Mouse (Mus musculus) midbrain, postnatal 0 days (tissue): Measurements from ENCODE around the gene Phf13. TPM values are rescaled to one million over a fixed set of nuclear protein-coding genes. Genes with fewer than 3 reads are reported as not detected.

Experiments
- ATAC-seq: fragments of 200-750 bp; cut with Nextera tagmentation; 2 replicates; pipeline ENCODE4 v1.8.0; 2017; ENCODE audit warnings: moderate number of reproducible peaks, mild to moderate bottlenecking, moderate TSS enrichment, moderate library complexity; ENCODE audit not compliant: low FRiP score
- DNase-seq: peaks from one replicate; pipeline ENCODE4 v3.0.0-alpha.2; 2015; ENCODE audit warnings: low spot score
- H3K27ac ChIP-seq: fragments of 300-500 bp; sonication (generic); 2 replicates; pipeline ENCODE4 v1.5.1; 2014; ENCODE audit warnings: low read depth, mild to moderate bottlenecking, low read length, mixed read lengths
- H3K27me3 ChIP-seq: fragments of 300-500 bp; sonication (generic); 2 replicates; pipeline ENCODE4 v1.6.1; 2014; ENCODE audit warnings: low read length, control low read depth, mixed read lengths; ENCODE audit not compliant: insufficient read depth
- H3K36me3 ChIP-seq: fragments of 300-500 bp; sonication (generic); 2 replicates; pipeline ENCODE4 v1.6.1; 2014; ENCODE audit warnings: low read length, control low read depth, mixed read lengths; ENCODE audit not compliant: insufficient read depth
- H3K4me1 ChIP-seq: fragments of 300-500 bp; sonication (generic); 2 replicates; pipeline ENCODE4 v1.6.1; 2014; ENCODE audit warnings: mild to moderate bottlenecking, control low read depth, antibody characterized with exemption, low read length, mixed read lengths; ENCODE audit not compliant: insufficient read depth
- H3K4me2 ChIP-seq: fragments of 300-500 bp; sonication (generic); 2 replicates; pipeline ENCODE4 v1.6.1; 2014; ENCODE audit warnings: low read depth, mild to moderate bottlenecking, low read length, mixed read lengths; ENCODE audit not compliant: poor library complexity, severe bottlenecking
- H3K4me3 ChIP-seq: fragments of 300-500 bp; sonication (generic); 2 replicates; pipeline ENCODE4 v1.5.1; 2014; ENCODE audit warnings: low read depth, mild to moderate bottlenecking, low read length, moderate library complexity
- H3K9ac ChIP-seq: fragments of 300-500 bp; sonication (generic); replicated peaks from 2 replicates; pipeline ENCODE4 v1.6.1; 2014; ENCODE audit warnings: mild to moderate bottlenecking, low read length, moderate library complexity, mixed read lengths; ENCODE audit not compliant: poor library complexity, severe bottlenecking
- H3K9me3 ChIP-seq: fragments of 300-500 bp; sonication (generic); 2 replicates; pipeline ENCODE4 v1.6.1; 2016; ENCODE audit warnings: low read length, control low read depth
- CTCF ChIP-seq: IDR thresholded peaks from 2 replicates; pipeline ENCODE4 v1.5.1; 2016; ENCODE audit warnings: antibody characterized with exemption, mild to moderate bottlenecking
- WGBS: fragments of 180-500 bp; shearing (Covaris S2); extraction: QIAGEN DNeasy Blood & Tissue Kit; methylation state at CpG from one replicate; pipeline ENCODE4 v1.1.7; 2014; 5-methylcytosine and 5-hydroxymethylcytosine counted together
- polyA plus RNA-seq: library from polyadenylated mRNA; unstranded; fragments of >200 nt; fragmentation: Nextera tagmentation; extraction: Ambion mirVana; gene quantifications from 2 replicates; pipeline ENCODE4 v1.2.1, GENCODE M21; 2015
- total RNA-seq: library from RNA; depleted of rRNA; stranded (reverse); fragments of >200 nt; gene quantifications from 2 replicates; pipeline ENCODE4 v1.2.3, GENCODE M21; 2014

The Phf13 gene
- total and polyA plus RNA-seq, 2 experiments from 2014 or later: 16.6 to 18.3 TPM

DNA sequence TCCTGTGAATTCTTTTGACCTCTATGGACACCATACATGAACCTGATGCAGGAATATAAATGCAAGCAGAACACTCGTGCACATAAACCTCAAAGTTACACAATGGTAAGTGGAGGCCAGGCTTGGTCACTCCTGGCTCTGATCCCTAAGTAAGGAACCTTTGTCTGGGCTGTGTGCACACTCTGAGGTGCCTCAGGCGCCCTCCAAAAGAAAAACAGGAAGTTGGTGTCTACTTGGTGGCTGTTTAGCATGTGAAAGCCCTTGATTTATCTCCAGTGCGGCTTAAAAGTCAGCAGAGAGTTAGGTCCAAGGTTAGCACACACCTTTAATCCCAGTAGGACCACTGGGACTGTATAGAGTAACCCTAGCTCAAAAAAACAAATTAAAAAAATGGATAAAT is 3.4 kb upstream of the Phf13 start:
- Histone ChIP-seq H3K27ac (no peak overlapping the region), H3K9ac (no peak overlapping the region), H3K4me2 (no peak overlapping the region), H3K4me1 (0 out of 2 replicates have a peak, but pooled peaks cover 6% of the 10 kb centered on the region), H3K9me3 (no peaks in the 10 kb centered on the region), H3K36me3 (no peaks in the 10 kb centered on the region), H3K27me3 (no peaks in the 10 kb centered on the region), H3K4me3 (no peak overlapping the region)
- ATAC-seq (no peak), DNase-seq (no peak)
- 71% methylated on average over 3 of the region's 3 CpGs for WGBS
- no peak for TF ChIP-seq CTCF

GRCm38 (mm10) chr4:151997701-151998100 is 1.6 kb upstream of the Phf13 start:
- ATAC-seq (no peak), DNase-seq (no peak)
- Histone ChIP-seq H3K27ac (no peak overlapping the region), H3K9me3 (no peaks in the 10 kb centered on the region), H3K4me1 (peaks cover 10% of the 10 kb centered on the region; the same call in 1 of the 2 replicates), H3K4me3 (no peak overlapping the region), H3K4me2 (no peak overlapping the region), H3K27me3 (no peaks in the 10 kb centered on the region), H3K36me3 (no peaks in the 10 kb centered on the region), H3K9ac (no peak overlapping the region)
- WGBS: 69% methylated on average over 3 of the region's 3 CpGs
- TF ChIP-seq CTCF: no peak

DNA sequence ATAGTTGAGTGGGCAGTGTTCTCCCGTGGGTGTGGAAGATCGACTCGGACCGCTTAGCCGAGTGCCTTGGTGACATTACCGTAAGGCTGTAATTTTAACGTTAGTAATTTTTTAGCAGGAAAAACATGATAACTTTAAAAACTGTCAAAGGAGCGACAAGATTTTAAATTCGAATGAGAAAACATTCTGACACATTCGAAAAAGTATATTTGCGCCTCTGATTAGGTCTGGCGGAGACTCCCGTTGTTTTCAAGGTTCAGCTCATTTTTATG is 829 bp upstream of the Phf13 start:
- Histone ChIP-seq H3K9ac (peak overlapping the region; percentile 71), H3K36me3 (peaks cover 7% of the 10 kb centered on the region), H3K27me3 (no peaks in the 10 kb centered on the region), H3K9me3 (no peaks in the 10 kb centered on the region), H3K4me2 (peak overlapping the region; percentile 55), H3K4me3 (peak overlapping the region; percentile 97), H3K27ac (peak overlapping the region; percentile 77), H3K4me1 (peaks cover 10% of the 10 kb centered on the region; the same call in 1 of the 2 replicates)
- DNase-seq (no peak), ATAC-seq (no peak)
- 3% methylated on average over 13 of the region's 13 CpGs for WGBS
- no peak for TF ChIP-seq CTCF

- H3K4me2 ChIP-seq: peak overlapping the region; percentile 97
- WGBS: 2% methylated on average over 64 of the region's 111 CpGs
- peak overlapping the region; percentile 55 for H3K27ac ChIP-seq
- TF ChIP-seq CTCF: no peak
- H3K9ac ChIP-seq: peak overlapping the region; percentile 87
- H3K27me3 ChIP-seq: no peaks in the 10 kb centered on the region
- peak overlapping the region; percentile 97 for H3K4me3 ChIP-seq
- H3K36me3 ChIP-seq: peaks cover 20% of the 10 kb centered on the region
- ATAC-seq: peak; percentile 42
- H3K9me3 ChIP-seq: no peaks in the 10 kb centered on the region
- DNase-seq: no peak
- H3K4me1 ChIP-seq: peaks cover 10% of the 10 kb centered on the region; the same call in 1 of the 2 replicates
These were observed 486 bp downstream of the Phf13 start for GRCm38 (mm10) chr4:151995371-151996172.

DNA sequence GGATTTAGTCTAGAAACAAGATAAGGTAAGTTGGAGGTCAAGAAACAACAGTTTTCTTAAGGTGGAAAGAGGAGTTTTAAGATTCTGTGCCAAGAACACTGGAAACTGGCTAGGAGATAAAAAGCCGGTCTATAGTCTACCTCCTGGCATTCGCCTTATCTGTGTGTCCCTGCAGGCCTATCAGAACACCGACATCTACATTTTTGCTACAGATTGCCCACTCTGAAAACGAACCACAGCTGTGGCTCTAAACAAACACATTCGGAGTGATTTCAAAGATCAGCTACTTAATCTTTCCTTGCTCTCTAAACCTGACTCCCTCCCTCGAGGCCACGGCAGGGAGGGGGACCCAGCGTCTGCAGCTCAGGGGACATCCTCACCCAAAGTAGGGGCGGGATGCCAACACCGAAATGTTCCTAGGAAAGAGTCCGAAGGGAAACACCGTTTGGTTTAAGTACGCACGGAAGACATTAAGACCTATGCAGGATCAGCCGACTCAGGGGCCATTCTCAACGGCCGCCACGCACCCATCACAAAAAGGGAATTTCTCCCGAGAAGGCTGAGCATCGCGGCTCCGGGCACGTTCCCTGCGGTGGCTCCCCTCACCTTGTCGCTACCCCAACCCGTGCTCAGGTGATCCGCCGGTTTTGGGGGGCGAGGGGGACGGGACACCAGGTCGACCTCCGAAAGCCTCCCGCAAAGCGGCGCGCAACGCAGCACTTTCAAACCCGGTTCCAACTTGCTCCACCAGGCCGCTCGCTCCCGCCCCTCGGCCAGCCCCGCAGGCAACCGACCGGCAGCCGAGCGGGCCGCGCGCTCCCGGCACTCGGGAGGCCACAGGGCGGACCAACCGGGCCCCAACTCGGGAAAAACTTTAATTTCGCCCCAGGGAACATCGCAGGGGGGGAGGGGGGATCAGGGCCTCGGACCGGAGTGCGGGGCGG is 1.6 kb downstream of the Phf13 start:
- H3K4me2 ChIP-seq: peak overlapping the region; percentile 97
- H3K4me1 ChIP-seq: peaks cover 10% of the 10 kb centered on the region; the same call in 1 of the 2 replicates
- H3K9me3 ChIP-seq: no peaks in the 10 kb centered on the region
- no peaks in the 10 kb centered on the region for H3K27me3 ChIP-seq
- TF ChIP-seq CTCF: no peak
- peak overlapping the region; percentile 97 for H3K4me3 ChIP-seq
- H3K9ac ChIP-seq: peak overlapping the region; percentile 87
- no peak for ATAC-seq
- no peak for DNase-seq
- peaks cover 22% of the 10 kb centered on the region for H3K36me3 ChIP-seq
- no peak overlapping the region for H3K27ac ChIP-seq
- 1% methylated on average over 57 of the region's 61 CpGs for WGBS
